Comparison of ENCODE assay signal across 24 mouse cellular contexts in the genomic region with DNA sequence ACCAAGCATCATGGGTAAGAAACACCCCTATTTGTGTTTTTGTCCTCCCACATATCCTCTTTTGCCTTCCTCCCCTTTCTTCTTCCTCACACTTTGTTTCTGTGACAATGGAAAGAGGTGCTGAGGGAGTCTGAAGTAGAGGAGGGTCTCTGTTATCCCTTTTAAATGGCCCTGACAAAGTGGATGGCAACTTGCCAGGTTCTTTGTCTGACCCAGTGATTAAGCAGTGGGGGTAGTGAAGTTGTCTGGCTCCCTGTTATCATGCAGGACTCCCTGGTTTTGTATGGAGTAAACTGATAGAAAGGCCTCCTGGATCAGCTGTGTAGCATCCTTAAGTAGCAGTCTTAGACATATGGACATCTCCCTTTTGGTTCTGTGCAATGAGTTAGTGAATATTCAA. TPM values are rescaled to one million over a fixed set of nuclear protein-coding genes. Genes with fewer than 3 reads are reported as not detected.
DNase-seq lines count a peak whose midpoint lies in the region; ATAC-seq lines count a peak whose summit lies in the region.
"Had no signal": no experiment of that assay in that cellular context is flagged by ENCODE, and none has a peak within 500 bp of the region (broad histone marks: within the 10 kb centered on the region; RNA-seq: fewer than 3 reads in every experiment).

No protein-coding gene starts in this region.

- H3K4me2 ChIP-seq in hindbrain, embryonic 12.5 days (replicated peaks) = no peak overlapping the region
- no peak overlapping the region for H3K4me2 ChIP-seq in neural tube, embryonic 12.5 days (replicated peaks)
- no peak overlapping the region for H3K4me2 ChIP-seq in forebrain, embryonic 14.5 days (ENCODE audit: low read length)
- H3K4me2 ChIP-seq: limb, embryonic 13.5 days; liver, embryonic 12.5 days; midbrain, embryonic 15.5 days had no signal

- H3K27me3 ChIP-seq in hindbrain, embryonic 12.5 days = no peaks in the 10 kb centered on the region
- no peaks in the 10 kb centered on the region for H3K27me3 ChIP-seq in hindbrain, embryonic 10.5 days (ENCODE audit: insufficient read depth, poor library complexity, severe bottlenecking)
- H3K27me3 ChIP-seq in neural tube, embryonic 12.5 days (replicated peaks) = no peaks in the 10 kb centered on the region
- H3K27me3 ChIP-seq in forebrain, embryonic 14.5 days (replicated peaks; ENCODE audit: control insufficient read depth, insufficient read depth, low read length) = no peaks in the 10 kb centered on the region
- H3K27me3 ChIP-seq: limb, embryonic 13.5 days; liver, embryonic 12.5 days; midbrain, embryonic 15.5 days had no signal

- H3K9me3 ChIP-seq in hindbrain, embryonic 12.5 days (replicated peaks) = no peaks in the 10 kb centered on the region
- H3K9me3 ChIP-seq in hindbrain, embryonic 10.5 days = no peaks in the 10 kb centered on the region
- H3K9me3 ChIP-seq in neural tube, embryonic 12.5 days = no peaks in the 10 kb centered on the region
- H3K9me3 ChIP-seq in forebrain, embryonic 14.5 days (replicated peaks; ENCODE audit: control insufficient read depth, low read length) = no peaks in the 10 kb centered on the region
- H3K9me3 ChIP-seq: limb, embryonic 13.5 days; liver, embryonic 12.5 days; midbrain, embryonic 15.5 days had no signal

- no peak overlapping the region for H3K4me3 ChIP-seq in hindbrain, embryonic 12.5 days
- no peak overlapping the region for H3K4me3 ChIP-seq in hindbrain, embryonic 10.5 days
- H3K4me3 ChIP-seq in neural tube, embryonic 12.5 days = no peak overlapping the region
- no peak overlapping the region for H3K4me3 ChIP-seq in forebrain, embryonic 14.5 days (ENCODE audit: low read depth, low read length)
- H3K4me3 ChIP-seq: limb, embryonic 13.5 days; liver, embryonic 12.5 days; midbrain, embryonic 15.5 days; myocyte had no signal

- DNase-seq in hindbrain, embryonic 10.5 days (ENCODE audit: low spot score) = no peak
- no peak for DNase-seq in neural tube, embryonic 10.5 days (ENCODE audit: extremely low spot score, low spot score)
- DNase-seq in forebrain, embryonic 14.5 days (ENCODE audit: low spot score) = peak; percentile 53
- no peak for DNase-seq in adrenal gland, postnatal 4 days (ENCODE audit: low spot score in 2 of 2)
- no peak for DNase-seq in ovary, postnatal 14 days (ENCODE audit: low spot score)
- DNase-seq: adrenal gland, postnatal 10 days; cerebellum, adult 8-10 months; gastrocnemius, postnatal 36 days; kidney, adult 11 months; kidney, postnatal 4 days; lung, adult 18-20 months; lung, postnatal 10 days; thymus, adult 18-20 months; thymus, postnatal 36 days had no signal

- 0 out of 2 replicates have a peak, but pooled peaks cover 4% of the 10 kb centered on the region for H3K4me1 ChIP-seq in hindbrain, embryonic 12.5 days
- peaks cover 4% of the 10 kb centered on the region; the same call in 1 of the 2 replicates for H3K4me1 ChIP-seq in hindbrain, embryonic 10.5 days (replicated peaks)
- H3K4me1 ChIP-seq in neural tube, embryonic 12.5 days = no peaks in the 10 kb centered on the region
- H3K4me1 ChIP-seq in forebrain, embryonic 14.5 days (ENCODE audit: control insufficient read depth, insufficient read depth, low read length) = peaks cover 3% of the 10 kb centered on the region; the same call in 1 of the 2 replicates
- H3K4me1 ChIP-seq: limb, embryonic 13.5 days; liver, embryonic 12.5 days; midbrain, embryonic 15.5 days had no signal

- peak; percentile 67 for ATAC-seq in hindbrain, embryonic 12.5 days (ENCODE audit: low FRiP score)
- ATAC-seq in neural tube, embryonic 12.5 days (ENCODE audit: low FRiP score, low read depth) = peak; percentile 79
- ATAC-seq in forebrain, embryonic 14.5 days = peak; percentile 69
- ATAC-seq: activated CD4-positive, CD25-positive, alpha-beta regulatory T cell, adult 4 months; liver, embryonic 12.5 days; midbrain, embryonic 15.5 days had no signal

- H3K9ac ChIP-seq in hindbrain, embryonic 12.5 days = no peak overlapping the region
- no peak overlapping the region for H3K9ac ChIP-seq in neural tube, embryonic 12.5 days
- no peak overlapping the region for H3K9ac ChIP-seq in forebrain, embryonic 14.5 days (ENCODE audit: low read length)
- H3K9ac ChIP-seq: limb, embryonic 13.5 days; liver, embryonic 12.5 days; midbrain, embryonic 15.5 days had no signal

- no peaks in the 10 kb centered on the region for H3K36me3 ChIP-seq in hindbrain, embryonic 12.5 days
- no peaks in the 10 kb centered on the region for H3K36me3 ChIP-seq in hindbrain, embryonic 10.5 days
- H3K36me3 ChIP-seq in neural tube, embryonic 12.5 days = no peaks in the 10 kb centered on the region
- no peaks in the 10 kb centered on the region for H3K36me3 ChIP-seq in forebrain, embryonic 14.5 days (ENCODE audit: control insufficient read depth, insufficient read depth, low read length)
- H3K36me3 ChIP-seq: limb, embryonic 13.5 days; liver, embryonic 12.5 days; midbrain, embryonic 15.5 days had no signal

- no peak overlapping the region for H3K27ac ChIP-seq in hindbrain, embryonic 12.5 days
- H3K27ac ChIP-seq in hindbrain, embryonic 10.5 days = no peak overlapping the region
- no peak overlapping the region for H3K27ac ChIP-seq in neural tube, embryonic 12.5 days
- no peak overlapping the region for H3K27ac ChIP-seq in forebrain, embryonic 14.5 days (ENCODE audit: low read depth, low read length)
- H3K27ac ChIP-seq: limb, embryonic 13.5 days; liver, embryonic 12.5 days; midbrain, embryonic 15.5 days had no signal

RNA-seq across cellular contexts. Expression of a gene that starts 19.1 kb away (rescaled TPM):
- 22.1 and 23.2 TPM in 2 replicates for polyA plus RNA-seq in hindbrain, embryonic 12.5 days (2016; fragmentation: Nextera tagmentation; extraction: Ambion mirVana)
- polyA plus RNA-seq in hindbrain, embryonic 10.5 days (2016; fragmentation: Nextera tagmentation; extraction: Ambion mirVana) = 8.4 and 12.6 TPM in 2 replicates
- 20.2 and 23.1 TPM in 2 replicates for polyA plus RNA-seq in neural tube, embryonic 12.5 days (2016; fragmentation: Nextera tagmentation; extraction: Ambion mirVana)
- 18.6 and 24.1 TPM in 2 replicates for polyA plus RNA-seq in forebrain, embryonic 14.5 days (2014; fragmentation: Nextera tagmentation; extraction: Ambion mirVana)
- total RNA-seq in adrenal gland, postnatal 4 days (2021) = 1 to 10 TPM; 3.3 to 4.1 TPM
- total RNA-seq: common myeloid progenitor, adult 5-6 weeks; MEL had no signal
- polyA plus RNA-seq: activated CD4-positive, CD25-positive, alpha-beta regulatory T cell, adult 4 months; C2C12; myocyte had no signal
